31 mouse cellular contexts compared by ENCODE assay signal in the genomic region with DNA sequence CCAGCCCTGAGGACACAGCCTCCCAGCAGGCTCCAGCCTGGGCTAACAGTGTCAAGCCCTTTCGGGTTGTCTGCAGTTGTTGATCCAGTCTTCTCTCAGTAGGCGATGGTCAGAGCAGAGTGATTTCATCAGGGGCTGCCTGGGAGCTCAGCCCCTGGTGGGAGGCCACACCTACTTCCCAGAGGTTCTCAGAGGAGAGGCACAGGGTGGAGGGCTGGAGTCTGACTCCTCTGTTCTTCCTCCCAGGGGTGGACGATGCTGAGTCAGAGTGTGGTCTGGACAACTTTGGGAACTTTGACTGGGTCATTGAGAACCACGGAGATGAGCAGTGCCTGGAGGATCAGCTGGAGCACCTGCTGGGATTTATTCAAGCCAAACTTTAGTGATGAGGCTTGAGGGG. TPM values are rescaled to one million over a fixed set of nuclear protein-coding genes. Genes with fewer than 3 reads are reported as not detected.
DNase-seq lines count a peak whose midpoint lies in the region; ATAC-seq and TF ChIP-seq lines count a peak whose summit lies in the region.
"Had no signal": no experiment of that assay in that cellular context is flagged by ENCODE, and none has a peak within 500 bp of the region (broad histone marks: within the 10 kb centered on the region; RNA-seq: fewer than 3 reads in every experiment).

No protein-coding gene starts in this region.

- H3K9me3 ChIP-seq in E14TG2a.4 (ENCODE audit: low read length): no peaks in the 10 kb centered on the region
- no peaks in the 10 kb centered on the region for H3K9me3 ChIP-seq in stomach, postnatal 0 days (ENCODE audit: control insufficient read depth, low read length)
- H3K9me3 ChIP-seq in liver, embryonic 12.5 days (replicated peaks): no peaks in the 10 kb centered on the region
- H3K9me3 ChIP-seq: embryonic facial prominence, embryonic 13.5 days; heart, embryonic 13.5 days; hindbrain, embryonic 10.5 days; hindbrain, embryonic 15.5 days; liver, embryonic 13.5 days; megakaryocyte, embryonic 14.5 days; midbrain, embryonic 12.5 days; stomach, embryonic 15.5 days had no signal

- H3K4me1 ChIP-seq in E14TG2a.4 (replicated peaks; ENCODE audit: low read depth, low read length): peaks cover 62% of the 10 kb centered on the region
- no peaks in the 10 kb centered on the region for H3K4me1 ChIP-seq in stomach, postnatal 0 days (replicated peaks; ENCODE audit: control insufficient read depth, insufficient read depth)
- H3K4me1 ChIP-seq in liver, embryonic 12.5 days: no peaks in the 10 kb centered on the region
- H3K4me1 ChIP-seq: embryonic facial prominence, embryonic 13.5 days; heart, embryonic 13.5 days; hindbrain, embryonic 10.5 days; hindbrain, embryonic 15.5 days; liver, embryonic 13.5 days; midbrain, embryonic 12.5 days; stomach, embryonic 15.5 days had no signal

- TF ChIP-seq CTCF in E14TG2a.4 (conservative IDR thresholded peaks at IDR 0.05; ENCODE audit: low read length): no peak
- no peak for TF ChIP-seq CTCF in stomach, postnatal 0 days (IDR thresholded peaks at IDR 0.05; ENCODE audit: low read depth)

- intact Hi-C loops in left cerebral cortex, postnatal 36 days (cut with DNase I): no loop called here

- 55% methylated on average over 4 of the region's 4 CpGs for WGBS in stomach, postnatal 0 days
- WGBS in liver, embryonic 12.5 days (ENCODE audit: insufficient replicate concordance): 36% methylated on average over 4 of the region's 4 CpGs

- no peaks in the 10 kb centered on the region for H3K27me3 ChIP-seq in E14TG2a.4 (ENCODE audit: insufficient read depth, low read length)
- H3K27me3 ChIP-seq in stomach, postnatal 0 days (ENCODE audit: control insufficient read depth, insufficient read depth, low read length): no peaks in the 10 kb centered on the region
- no peaks in the 10 kb centered on the region for H3K27me3 ChIP-seq in liver, embryonic 12.5 days (replicated peaks)
- H3K27me3 ChIP-seq: embryonic facial prominence, embryonic 13.5 days; heart, embryonic 13.5 days; hindbrain, embryonic 15.5 days; liver, embryonic 13.5 days; midbrain, embryonic 12.5 days; stomach, embryonic 15.5 days had no signal

- H3K36me3 ChIP-seq in E14TG2a.4 (ENCODE audit: insufficient read depth, low read length): peaks cover 50% of the 10 kb centered on the region
- no peaks in the 10 kb centered on the region for H3K36me3 ChIP-seq in stomach, postnatal 0 days (ENCODE audit: control insufficient read depth, insufficient read depth, low read length)
- peaks cover 43% of the 10 kb centered on the region for H3K36me3 ChIP-seq in liver, embryonic 12.5 days

- ATAC-seq in stomach, postnatal 0 days (ENCODE audit: low FRiP score, low TSS enrichment): 0 out of 2 replicates have a peak, but pooled peaks have one; percentile 21
- ATAC-seq in liver, embryonic 12.5 days: no peak
- ATAC-seq: forebrain, embryonic 16.5 days; inflammation-experienced regulatory T-cells, adult 6 months; lung, postnatal 0 days had no signal

- H3K9ac ChIP-seq in stomach, postnatal 0 days (ENCODE audit: low read length): no peak overlapping the region
- no peak overlapping the region for H3K9ac ChIP-seq in liver, embryonic 12.5 days
- H3K9ac ChIP-seq: embryonic facial prominence, embryonic 13.5 days; heart, embryonic 13.5 days; hindbrain, embryonic 15.5 days; liver, embryonic 13.5 days; midbrain, embryonic 12.5 days; stomach, embryonic 15.5 days had no signal

- TF ChIP-seq EP300 in stomach, postnatal 0 days (optimal IDR thresholded peaks at IDR 0.05): no peak

- no peak overlapping the region for H3K27ac ChIP-seq in stomach, postnatal 0 days (replicated peaks)
- no peak overlapping the region for H3K27ac ChIP-seq in liver, embryonic 12.5 days
- H3K27ac ChIP-seq: embryonic facial prominence, embryonic 13.5 days; heart, embryonic 13.5 days; hindbrain, embryonic 10.5 days; hindbrain, embryonic 15.5 days; layer of hippocampus, adult 2 months; left cerebral cortex, adult 2 months; liver, embryonic 13.5 days; midbrain, embryonic 12.5 days; stomach, embryonic 15.5 days had no signal

- H3K4me3 ChIP-seq in E14TG2a.4 (replicated peaks; ENCODE audit: low read length): peak overlapping the region; percentile 13; the same call in 1 of the 2 replicates
- no peak overlapping the region for H3K4me3 ChIP-seq in stomach, postnatal 0 days (ENCODE audit: low read depth, low read length)
- no peak overlapping the region for H3K4me3 ChIP-seq in liver, embryonic 12.5 days
- H3K4me3 ChIP-seq: embryonic facial prominence, embryonic 13.5 days; heart, embryonic 13.5 days; hindbrain, embryonic 10.5 days; hindbrain, embryonic 15.5 days; layer of hippocampus, adult 2 months; left cerebral cortex, adult 2 months; liver, embryonic 13.5 days; megakaryocyte, embryonic 14.5 days; midbrain, embryonic 12.5 days; stomach, embryonic 15.5 days had no signal

- DNase-seq in gastrocnemius, postnatal 25 days: peak; percentile 26
- no peak for DNase-seq in gastrocnemius, postnatal 10 days
- peak; percentile 60 for DNase-seq in NIH3T3 (ENCODE audit: low read depth)
- no peak for DNase-seq in stomach, postnatal 0 days (ENCODE audit: low spot score)
- no peak for DNase-seq in left cerebral cortex, postnatal 36 days (ENCODE audit: low spot score in 2 of 2)
- DNase-seq: adrenal gland, postnatal 10 days; B cell, adult 2 months; cerebellum, adult 11-12 months; cerebellum, adult 9-11 months; heart, postnatal 14 days; kidney, adult 11 months; kidney, postnatal 25 days; liver, embryonic 13.5 days; lung, adult 18-20 months; lung, postnatal 4 days; right cerebral cortex, postnatal 25 days; thymus, postnatal 36 days had no signal

- no peak overlapping the region for H3K4me2 ChIP-seq in stomach, postnatal 0 days (replicated peaks; ENCODE audit: low read depth)
- no peak overlapping the region for H3K4me2 ChIP-seq in liver, embryonic 12.5 days
- H3K4me2 ChIP-seq: embryonic facial prominence, embryonic 13.5 days; heart, embryonic 13.5 days; hindbrain, embryonic 15.5 days; liver, embryonic 13.5 days; midbrain, embryonic 12.5 days; stomach, embryonic 15.5 days had no signal

RNA-seq across cellular contexts. Expression of a gene that starts 13.9 kb away (rescaled TPM):
- 1 to 10 TPM; 5.3 to 7.4 TPM for total RNA-seq in gastrocnemius, postnatal 25 days (2021)
- total RNA-seq in gastrocnemius, postnatal 10 days (2021): 1 to 10 TPM; 9.8 to 9.9 TPM
- polyA plus RNA-seq in stomach, postnatal 0 days (2015; fragmentation: Nextera tagmentation; extraction: Ambion mirVana): 49.7 and 55.0 TPM in 2 replicates
- polyA plus RNA-seq in liver, embryonic 12.5 days (2016; fragmentation: Nextera tagmentation; extraction: Ambion mirVana): 39.1 and 40.5 TPM in 2 replicates
- 10 to 100 TPM; 32.9 to 33.1 TPM for total RNA-seq in left cerebral cortex, postnatal 36 days (2021)

RNA-seq across cellular contexts. Expression of a gene that starts 31.8 kb away (rescaled TPM):
- 100 to 1,000 TPM; 179 to 196 TPM for total RNA-seq in gastrocnemius, postnatal 25 days (2021)
- 100 to 1,000 TPM; 155 to 167 TPM for total RNA-seq in gastrocnemius, postnatal 10 days (2021)
- polyA plus RNA-seq in stomach, postnatal 0 days (2015; fragmentation: Nextera tagmentation; extraction: Ambion mirVana): 48.4 and 48.6 TPM in 2 replicates
- 8.3 and 9.2 TPM in 2 replicates for polyA plus RNA-seq in liver, embryonic 12.5 days (2016; fragmentation: Nextera tagmentation; extraction: Ambion mirVana)
- total RNA-seq in left cerebral cortex, postnatal 36 days (2021): 10 to 100 TPM; 35.2 to 40.6 TPM

RNA-seq across cellular contexts. Expression of a gene that starts 38.3 kb away (rescaled TPM):
- total RNA-seq in gastrocnemius, postnatal 25 days (2021): 10 to 100 TPM in 1 of 2 experiments, 1 to 10 TPM in 1; 9.2 to 11.1 TPM
- total RNA-seq in gastrocnemius, postnatal 10 days (2021): 10 to 100 TPM; 15.9 to 22.2 TPM
- 18.0 and 21.3 TPM in 2 replicates for polyA plus RNA-seq in stomach, postnatal 0 days (2015; fragmentation: Nextera tagmentation; extraction: Ambion mirVana)
- polyA plus RNA-seq in liver, embryonic 12.5 days (2016; fragmentation: Nextera tagmentation; extraction: Ambion mirVana): 22.7 and 23.1 TPM in 2 replicates
- 10 to 100 TPM; 53.7 to 61.4 TPM for total RNA-seq in left cerebral cortex, postnatal 36 days (2021)

RNA-seq across cellular contexts. Expression of a gene that starts 50.0 kb away (rescaled TPM):
- total RNA-seq in gastrocnemius, postnatal 25 days (2021): 10 to 100 TPM; 21.1 to 23.8 TPM
- total RNA-seq in gastrocnemius, postnatal 10 days (2021): 10 to 100 TPM; 50.0 to 57.8 TPM
- 42.6 and 49.0 TPM in 2 replicates for polyA plus RNA-seq in stomach, postnatal 0 days (2015; fragmentation: Nextera tagmentation; extraction: Ambion mirVana)
- 56.8 and 63.3 TPM in 2 replicates for polyA plus RNA-seq in liver, embryonic 12.5 days (2016; fragmentation: Nextera tagmentation; extraction: Ambion mirVana)
- 10 to 100 TPM; 10.6 to 16.0 TPM for total RNA-seq in left cerebral cortex, postnatal 36 days (2021)

RNA-seq across cellular contexts. Expression of a gene that starts 50.1 kb away (rescaled TPM):
- total RNA-seq in gastrocnemius, postnatal 25 days (2021): 1 to 10 TPM; 3.1 to 3.4 TPM
- total RNA-seq in gastrocnemius, postnatal 10 days (2021): 10 to 100 TPM; 19.7 to 22.3 TPM
- polyA plus RNA-seq in stomach, postnatal 0 days (2015; fragmentation: Nextera tagmentation; extraction: Ambion mirVana): 158 and 179 TPM in 2 replicates
- polyA plus RNA-seq in liver, embryonic 12.5 days (2016; fragmentation: Nextera tagmentation; extraction: Ambion mirVana): 310 and 316 TPM in 2 replicates
- 1 to 10 TPM; 2.1 to 2.3 TPM for total RNA-seq in left cerebral cortex, postnatal 36 days (2021)

Comparison
In these comparisons a context has a peak if more than half of its experiments do, and no peak if none do; other contexts are left out.
1. DNase-seq: peak in gastrocnemius, postnatal 25 days (single experiment) and NIH3T3 (single experiment); none in gastrocnemius, postnatal 10 days (single experiment), stomach, postnatal 0 days (single experiment) and left cerebral cortex, postnatal 36 days (0 of 2).